Mouse (Mus musculus) midbrain, embryonic 12.5 days (tissue): ENCODE measurements at regions not wholly inside any gene's neighbourhood (a gene's known extent, or its start where the extent isn't known, plus 50 kb on each side); places are given as distances from the start of the nearest gene placed in this dataset.

ENCODE experiments used
- ATAC-seq: fragments of 200-750 bp; cut with Nextera tagmentation; 2 replicates; pipeline ENCODE4 v1.8.0; 2017; ENCODE audit warnings: low read depth, moderate TSS enrichment, moderate library complexity; ENCODE audit not compliant: low FRiP score
- H3K27ac ChIP-seq: fragments of 300-500 bp; sonication (generic); replicated peaks from 2 replicates; pipeline ENCODE4 v1.5.1; 2016; ENCODE audit warnings: mild to moderate bottlenecking
- H3K27me3 ChIP-seq: fragments of 300-500 bp; sonication (generic); 2 replicates; pipeline ENCODE4 v1.6.1; 2016; ENCODE audit warnings: mild to moderate bottlenecking
- H3K36me3 ChIP-seq: fragments of 300-500 bp; sonication (generic); 2 replicates; pipeline ENCODE4 v1.6.1; 2016
- H3K4me1 ChIP-seq: fragments of 300-500 bp; sonication (generic); 2 replicates; pipeline ENCODE4 v1.6.1; 2016
- H3K4me2 ChIP-seq: fragments of 300-500 bp; sonication (generic); replicated peaks from 2 replicates; pipeline ENCODE4 v1.6.1; 2016; ENCODE audit warnings: mild to moderate bottlenecking, moderate library complexity
- H3K4me3 ChIP-seq: fragments of 300-500 bp; sonication (generic); 2 replicates; pipeline ENCODE4 v1.5.1; 2016; ENCODE audit warnings: mild to moderate bottlenecking
- H3K9ac ChIP-seq: fragments of 300-500 bp; sonication (generic); replicated peaks from 2 replicates; pipeline ENCODE4 v1.6.1; 2016; ENCODE audit warnings: mild to moderate bottlenecking, moderate library complexity
- H3K9me3 ChIP-seq: fragments of 300-500 bp; sonication (generic); 2 replicates; pipeline ENCODE4 v1.6.1; 2016; ENCODE audit warnings: mild to moderate bottlenecking
- WGBS: fragments of 180-500 bp; shearing (Covaris S2); methylation state at CpG from one replicate; pipeline ENCODE4 v1.1.7; 2016; 5-methylcytosine and 5-hydroxymethylcytosine counted together

GRCm38 (mm10) chr6:100436507-100436906, 149.2 kb upstream of the Rybp start:
- H3K27ac ChIP-seq, result no peak overlapping the region
- H3K9ac ChIP-seq, result no peak overlapping the region
- WGBS, result 72% methylated on average over 2 of the region's 2 CpGs
- no peaks in the 10 kb centered on the region for H3K9me3 ChIP-seq
- H3K4me2 ChIP-seq, result no peak overlapping the region
- no peak for ATAC-seq
- H3K4me1 ChIP-seq, result peaks cover 30% of the 10 kb centered on the region
- H3K27me3 ChIP-seq, result peaks cover 86% of the 10 kb centered on the region
- no peaks in the 10 kb centered on the region for H3K36me3 ChIP-seq
- H3K4me3 ChIP-seq, result no peak overlapping the region

DNA sequence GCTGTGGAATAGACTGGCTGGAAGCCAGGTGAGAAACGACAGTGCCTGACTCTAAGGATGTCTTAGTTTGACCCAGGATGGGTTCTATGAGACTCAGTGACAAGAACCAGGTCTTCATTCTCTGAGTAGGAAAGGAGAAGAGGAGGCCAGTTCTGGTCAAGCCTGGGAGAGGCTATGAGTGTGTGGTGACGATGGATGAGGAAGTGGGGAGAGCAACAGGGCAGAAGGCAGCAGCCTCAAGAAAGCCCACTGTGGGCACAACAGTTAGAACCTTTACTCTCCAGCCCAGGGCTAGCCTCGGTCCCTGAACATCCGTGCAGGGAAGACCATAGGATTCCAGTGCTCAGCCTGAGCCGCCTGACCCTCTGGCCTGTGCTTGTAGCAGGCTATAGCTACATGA, 147.9 kb upstream of the Rybp start:
- Histone ChIP-seq H3K9me3 (no peaks in the 10 kb centered on the region), H3K27ac (no peak overlapping the region), H3K4me2 (no peak overlapping the region), H3K9ac (no peak overlapping the region), H3K4me1 (peaks cover 30% of the 10 kb centered on the region), H3K36me3 (no peaks in the 10 kb centered on the region), H3K27me3 (peaks cover 87% of the 10 kb centered on the region), H3K4me3 (no peak overlapping the region)
- ATAC-seq, result no peak
- 60% methylated on average over 5 of the region's 5 CpGs for WGBS

- peaks cover 24% of the 10 kb centered on the region for H3K4me1 ChIP-seq
- no peaks in the 10 kb centered on the region for H3K9me3 ChIP-seq
- no peak overlapping the region for H3K4me2 ChIP-seq
- 19% methylated on average over 9 of the region's 9 CpGs for WGBS
- no peak overlapping the region for H3K27ac ChIP-seq
- H3K27me3 ChIP-seq, result peaks cover 89% of the 10 kb centered on the region
- no peak overlapping the region for H3K9ac ChIP-seq
- H3K36me3 ChIP-seq, result no peaks in the 10 kb centered on the region
- ATAC-seq, result no peak
- H3K4me3 ChIP-seq, result no peak overlapping the region
These were observed 146.2 kb upstream of the Rybp start for GRCm38 (mm10) chr6:100433534-100433867.

DNA sequence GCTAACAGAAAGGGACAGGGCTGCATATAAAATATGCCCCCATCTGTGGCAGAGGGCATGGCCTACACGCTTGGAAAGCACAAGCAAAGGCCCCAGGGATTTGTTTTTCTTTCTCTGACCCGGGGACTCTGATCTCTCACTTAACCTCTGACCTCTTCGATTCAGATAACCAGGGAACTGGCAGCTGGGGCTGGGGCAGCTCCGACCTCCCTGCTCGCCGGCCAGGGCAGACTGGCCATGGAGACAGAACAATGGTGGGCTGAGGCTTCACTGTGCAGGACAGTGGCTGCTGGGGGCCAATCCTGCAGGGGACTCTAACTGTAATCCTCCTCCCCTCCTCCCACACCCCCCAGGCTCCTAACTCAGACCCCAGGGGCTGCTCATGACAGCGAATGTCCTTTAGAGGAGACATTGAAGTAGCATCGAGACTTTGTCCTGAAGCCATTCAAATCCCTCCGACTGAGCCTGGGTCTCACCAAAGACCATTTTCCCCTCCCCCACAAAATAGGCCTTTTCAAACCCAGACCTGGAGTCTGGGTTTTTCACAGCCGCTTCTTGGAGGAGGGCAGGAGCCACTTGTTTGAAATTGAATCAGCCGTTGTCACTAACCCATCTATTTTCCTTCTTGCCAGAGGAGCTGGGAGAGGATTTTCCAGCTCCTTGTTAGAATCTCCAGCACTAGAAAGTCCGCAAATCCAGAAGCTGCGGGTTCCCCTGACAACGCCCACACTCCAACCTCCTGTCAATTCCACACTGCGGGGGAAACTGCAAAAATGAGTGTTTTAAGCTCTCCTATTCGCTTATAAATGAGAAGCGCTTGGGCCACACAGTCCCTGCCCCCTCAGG, 145.6 kb upstream of the Rybp start:
- Histone ChIP-seq H3K27me3 (peaks cover 89% of the 10 kb centered on the region), H3K4me1 (peaks cover 18% of the 10 kb centered on the region), H3K9ac (no peak overlapping the region), H3K4me3 (no peak overlapping the region), H3K4me2 (peak overlapping the region; percentile 22; the same call in 1 of the 2 replicates), H3K27ac (no peak overlapping the region), H3K9me3 (no peaks in the 10 kb centered on the region), H3K36me3 (no peaks in the 10 kb centered on the region)
- whole genome bisulfite sequencing, result 6% methylated on average over 17 of the region's 17 CpGs
- peak; percentile 68 for ATAC-seq

DNA sequence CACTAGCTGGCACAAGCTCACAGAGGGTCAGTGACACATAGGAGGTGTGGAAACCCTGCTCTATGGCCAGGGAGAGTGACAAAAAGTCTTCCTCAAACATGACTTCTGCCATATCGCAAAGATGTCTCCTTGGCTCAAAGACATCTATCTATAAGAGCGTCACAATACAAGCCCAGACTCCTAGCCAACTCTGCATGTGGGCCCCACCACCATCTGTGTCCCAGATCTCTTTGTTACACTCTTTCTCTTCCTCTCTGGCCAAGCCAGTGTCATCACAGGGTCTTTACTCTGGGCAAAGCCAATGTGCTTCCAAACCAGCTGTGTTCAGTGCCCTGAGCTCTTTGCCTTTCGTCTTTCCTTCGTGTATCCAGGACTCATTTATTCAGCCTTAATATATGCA, 143.0 kb upstream of the Rybp start:
- ATAC-seq, result no peak
- Histone ChIP-seq H3K27ac (no peak overlapping the region), H3K9ac (no peak overlapping the region), H3K4me3 (no peak overlapping the region), H3K4me2 (no peak overlapping the region), H3K9me3 (no peaks in the 10 kb centered on the region), H3K4me1 (peaks cover 18% of the 10 kb centered on the region), H3K36me3 (no peaks in the 10 kb centered on the region), H3K27me3 (peaks cover 84% of the 10 kb centered on the region)
- 79% methylated on average over 4 of the region's 4 CpGs for WGBS

DNA sequence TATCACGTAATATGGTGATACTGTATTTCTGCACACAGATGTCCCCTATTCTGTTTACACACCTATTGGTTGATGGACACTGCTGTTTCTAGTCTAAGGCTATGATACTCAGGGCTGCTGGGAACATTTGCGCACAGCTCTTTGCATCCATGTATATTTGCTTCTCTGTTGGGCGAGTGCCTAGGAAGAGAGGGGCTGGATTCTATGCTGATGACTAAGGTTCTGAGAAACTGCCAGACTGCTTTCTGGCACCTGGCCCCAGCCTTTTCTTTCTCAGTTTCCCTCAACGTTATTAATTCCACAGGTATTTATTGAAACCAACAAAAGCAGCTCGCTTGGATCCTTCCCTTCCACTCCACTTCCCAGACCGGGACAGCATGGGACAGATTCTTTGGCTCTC, 142.2 kb upstream of the Rybp start:
- peaks cover 84% of the 10 kb centered on the region for H3K27me3 ChIP-seq
- WGBS, result 75% methylated on average over 6 of the region's 6 CpGs
- peaks cover 18% of the 10 kb centered on the region for H3K4me1 ChIP-seq
- H3K9ac ChIP-seq, result no peak overlapping the region
- ATAC-seq, result no peak
- H3K9me3 ChIP-seq, result no peaks in the 10 kb centered on the region
- H3K4me2 ChIP-seq, result no peak overlapping the region
- H3K36me3 ChIP-seq, result no peaks in the 10 kb centered on the region
- no peak overlapping the region for H3K4me3 ChIP-seq
- no peak overlapping the region for H3K27ac ChIP-seq

DNA sequence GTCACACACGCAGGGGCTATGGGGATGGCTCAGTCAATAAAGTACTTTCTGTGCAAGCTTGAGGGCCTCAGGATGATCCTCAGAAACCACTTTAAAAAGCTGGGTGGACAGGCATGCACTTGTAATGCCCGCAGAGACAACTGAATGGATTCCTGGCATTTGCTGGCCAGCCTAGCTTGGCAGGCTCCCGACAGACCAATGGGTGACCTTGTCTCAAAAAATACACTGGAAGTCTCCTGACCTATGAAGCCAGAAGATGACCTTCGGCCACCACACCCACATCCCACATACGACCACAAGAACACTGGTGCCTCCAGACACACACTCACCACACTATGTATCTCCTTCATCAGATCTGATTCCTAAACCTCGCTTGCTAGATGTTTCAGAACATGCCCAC, 141.5 kb upstream of the Rybp start:
- no peaks in the 10 kb centered on the region for H3K36me3 ChIP-seq
- WGBS, result 88% methylated on average over 6 of the region's 6 CpGs
- H3K4me1 ChIP-seq, result peaks cover 18% of the 10 kb centered on the region
- no peak overlapping the region for H3K9ac ChIP-seq
- H3K27ac ChIP-seq, result no peak overlapping the region
- no peak overlapping the region for H3K4me2 ChIP-seq
- no peaks in the 10 kb centered on the region for H3K9me3 ChIP-seq
- no peak overlapping the region for H3K4me3 ChIP-seq
- H3K27me3 ChIP-seq, result peaks cover 84% of the 10 kb centered on the region
- no peak for ATAC-seq

DNA sequence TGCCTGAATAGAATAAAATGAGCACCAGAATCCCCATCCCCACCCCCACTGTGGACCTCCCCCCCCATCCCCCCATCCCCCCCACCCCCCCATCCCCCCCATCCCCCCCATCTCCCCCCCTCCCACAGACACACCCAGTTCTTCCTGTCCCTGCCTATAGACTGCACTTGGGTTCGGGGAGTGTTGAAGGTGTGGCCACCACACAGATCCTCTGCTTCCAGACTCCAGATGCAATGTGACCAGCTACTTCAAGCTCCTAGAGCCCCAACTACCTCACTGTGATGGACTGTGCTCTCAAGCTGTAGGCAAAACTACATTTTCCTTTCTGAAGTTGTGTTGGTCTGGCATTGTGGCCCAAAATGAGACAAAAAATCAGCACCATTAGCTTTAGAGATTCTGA, 138.3 kb upstream of the Rybp start:
- peaks cover 80% of the 10 kb centered on the region for H3K27me3 ChIP-seq
- H3K4me2 ChIP-seq, result no peak overlapping the region
- no peak overlapping the region for H3K4me3 ChIP-seq
- H3K9me3 ChIP-seq, result no peaks in the 10 kb centered on the region
- no peak for ATAC-seq
- no peaks in the 10 kb centered on the region for H3K36me3 ChIP-seq
- H3K4me1 ChIP-seq, result peaks cover 14% of the 10 kb centered on the region
- H3K27ac ChIP-seq, result no peak overlapping the region
- 57% methylated on average over 1 of the region's 1 CpGs for WGBS
- H3K9ac ChIP-seq, result no peak overlapping the region

- H3K9me3 ChIP-seq, result no peaks in the 10 kb centered on the region
- H3K36me3 ChIP-seq, result no peaks in the 10 kb centered on the region
- no peak overlapping the region for H3K9ac ChIP-seq
- H3K4me1 ChIP-seq, result peaks cover 15% of the 10 kb centered on the region
- ATAC-seq, result no peak
- WGBS, result 76% methylated on average over 12 of the region's 12 CpGs
- no peak overlapping the region for H3K4me2 ChIP-seq
- H3K4me3 ChIP-seq, result no peak overlapping the region
- peaks cover 80% of the 10 kb centered on the region for H3K27me3 ChIP-seq
- no peak overlapping the region for H3K27ac ChIP-seq
These were observed 137.6 kb upstream of the Rybp start for GRCm38 (mm10) chr6:100424788-100425403.

DNA sequence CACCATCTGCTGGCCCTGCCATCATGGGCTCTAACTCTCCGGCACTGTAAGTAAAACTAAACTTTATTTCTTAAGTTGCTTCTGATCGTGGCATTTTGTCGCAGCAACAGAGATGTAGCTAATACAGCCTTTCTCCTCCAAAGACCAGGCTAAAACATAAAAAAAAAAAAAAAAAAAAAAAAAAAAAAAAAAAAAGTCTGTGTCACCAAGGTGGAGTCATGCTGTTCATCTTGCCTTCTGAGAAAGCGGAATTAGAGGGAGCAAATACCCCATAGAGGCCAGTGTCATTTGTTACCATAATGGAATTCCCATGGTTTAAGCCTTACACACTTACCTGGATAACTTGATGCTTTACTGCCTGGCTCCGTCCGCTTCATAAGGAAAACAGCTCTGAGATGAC, 136.9 kb upstream of the Rybp start:
- H3K4me1 ChIP-seq, result peaks cover 15% of the 10 kb centered on the region
- no peak overlapping the region for H3K4me3 ChIP-seq
- no peak for ATAC-seq
- WGBS, result 92% methylated on average over 6 of the region's 6 CpGs
- no peaks in the 10 kb centered on the region for H3K36me3 ChIP-seq
- H3K9me3 ChIP-seq, result no peaks in the 10 kb centered on the region
- H3K27ac ChIP-seq, result no peak overlapping the region
- H3K27me3 ChIP-seq, result peaks cover 80% of the 10 kb centered on the region
- H3K9ac ChIP-seq, result no peak overlapping the region
- no peak overlapping the region for H3K4me2 ChIP-seq

DNA sequence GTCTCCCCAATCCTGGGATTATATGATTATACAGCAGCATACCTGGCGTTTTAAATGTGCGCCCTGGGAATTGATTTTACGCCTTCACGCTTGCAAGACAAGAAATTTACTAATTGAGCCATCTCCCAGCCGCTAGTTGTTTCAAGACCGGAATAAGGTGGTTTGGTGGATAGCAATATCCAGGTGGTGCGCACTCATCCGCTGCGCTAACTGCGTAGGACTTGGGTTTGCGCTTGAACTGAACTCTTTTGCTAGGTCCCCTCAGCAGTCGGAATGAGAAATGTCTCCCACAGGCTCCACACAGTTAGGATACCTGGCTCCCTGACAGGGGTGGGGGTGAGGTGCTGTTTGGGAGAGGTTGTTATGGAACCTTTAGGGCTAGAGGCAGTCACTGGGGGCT, 136.4 kb upstream of the Rybp start:
- H3K27ac ChIP-seq, result no peak overlapping the region
- H3K4me1 ChIP-seq, result peaks cover 15% of the 10 kb centered on the region
- no peaks in the 10 kb centered on the region for H3K9me3 ChIP-seq
- H3K4me2 ChIP-seq, result no peak overlapping the region
- ATAC-seq, result no peak
- H3K27me3 ChIP-seq, result peaks cover 79% of the 10 kb centered on the region
- H3K9ac ChIP-seq, result no peak overlapping the region
- no peak overlapping the region for H3K4me3 ChIP-seq
- 91% methylated on average over 12 of the region's 12 CpGs for WGBS
- no peaks in the 10 kb centered on the region for H3K36me3 ChIP-seq

DNA sequence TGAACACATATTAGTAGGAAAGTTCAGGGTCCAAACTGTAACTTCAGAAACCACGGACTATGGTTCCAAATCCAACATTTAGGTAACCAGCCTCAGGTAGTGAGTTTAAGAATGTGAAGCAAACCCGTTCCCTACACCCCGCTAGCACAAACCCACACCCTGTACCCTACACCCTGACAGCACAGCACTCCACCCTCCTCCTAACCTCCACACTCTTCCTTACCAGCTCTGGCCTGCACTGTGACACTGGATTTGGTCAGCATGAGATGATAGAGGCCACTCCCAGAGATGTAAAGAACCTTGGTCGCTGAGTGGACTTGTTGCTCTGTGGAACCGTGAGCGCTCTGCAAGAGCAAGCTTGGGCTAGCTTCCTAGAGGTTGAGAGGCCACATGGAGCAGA, 135.3 kb upstream of the Rybp start:
- Histone ChIP-seq H3K4me2 (no peak overlapping the region), H3K9ac (no peak overlapping the region), H3K27me3 (peaks cover 75% of the 10 kb centered on the region), H3K4me3 (no peak overlapping the region), H3K27ac (no peak overlapping the region), H3K36me3 (no peaks in the 10 kb centered on the region), H3K9me3 (no peaks in the 10 kb centered on the region), H3K4me1 (peaks cover 15% of the 10 kb centered on the region)
- 67% methylated on average over 6 of the region's 6 CpGs for WGBS
- ATAC-seq, result no peak
